Mouse (Mus musculus) embryonic fibroblast, embryonic 13.5 days (primary cell): ENCODE measurements around the gene Nrsn2. TPM values are rescaled to one million over a fixed set of nuclear protein-coding genes. Genes with fewer than 3 reads are reported as not detected.

Experiments
- H3K27ac ChIP-seq: 2 replicates; pipeline ENCODE4 v1.5.1; 2012; ENCODE audit warnings: low read length, control low read depth, inconsistent platforms; ENCODE audit not compliant: insufficient read depth
- H3K4me1 ChIP-seq: 2 replicates; pipeline ENCODE4 v1.6.1; 2011; ENCODE audit warnings: low read length; ENCODE audit not compliant: control insufficient read depth, insufficient read depth
- H3K4me3 ChIP-seq: 2 replicates; pipeline ENCODE4 v1.5.1; 2011; ENCODE audit warnings: mild to moderate bottlenecking, control low read depth, low read length; ENCODE audit not compliant: insufficient read depth
- CTCF ChIP-seq: IDR thresholded peaks from 2 replicates; pipeline ENCODE4 v1.5.1; 2011; ENCODE audit warnings: mild to moderate bottlenecking, control low read depth, low read length, moderate library complexity, borderline replicate concordance; ENCODE audit not compliant: insufficient read depth
- POLR2A ChIP-seq: IDR thresholded peaks from 2 replicates; pipeline ENCODE4 v1.6.1; 2011; ENCODE audit warnings: low read depth, mild to moderate bottlenecking, control low read depth, low read length, moderate library complexity
- polyA plus RNA-seq: library from polyadenylated mRNA; stranded (reverse); fragments of >200 nt; gene quantifications from 2 replicates; pipeline ENCODE4 v1.2.4, GENCODE M21; 2011; ENCODE audit warnings: low read depth; ENCODE audit not compliant: missing spikeins, insufficient read length

Nrsn2 gene
- polyA plus RNA-seq, 1 experiment = not detected

DNA sequence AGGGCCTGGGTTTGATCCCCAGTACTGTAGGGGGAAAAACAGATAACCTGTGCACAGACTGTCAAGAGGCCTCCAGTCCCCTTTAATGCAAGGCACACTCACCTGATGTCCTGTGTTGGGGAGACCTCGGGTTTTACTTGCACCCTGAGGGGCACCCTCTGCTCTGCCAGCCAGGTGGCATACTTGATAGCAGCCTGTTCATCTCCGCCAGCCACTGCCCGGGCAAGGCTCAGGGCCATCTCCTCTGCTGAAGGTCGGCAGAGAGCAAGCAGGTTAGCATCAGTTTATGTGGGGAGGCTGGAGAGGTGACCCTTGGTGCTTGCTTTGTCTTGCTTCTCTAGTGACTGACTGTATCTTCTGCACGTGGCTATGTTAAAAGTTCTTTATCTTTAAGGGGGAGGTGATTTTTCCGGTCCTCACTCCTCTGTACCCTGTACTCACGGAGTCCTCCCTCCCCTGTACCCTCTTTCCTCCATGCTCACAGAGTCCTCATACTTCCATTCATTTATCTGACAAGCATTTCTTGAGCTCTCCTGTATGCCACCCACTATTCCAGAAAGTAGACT, 45.5 kb downstream of the Nrsn2 start:
- Histone ChIP-seq H3K4me3 (peak overlapping the region; percentile 92), H3K27ac (no peak overlapping the region), H3K4me1 (peaks cover 1% of the 10 kb centered on the region; the same call in 1 of the 2 replicates)
- TF ChIP-seq POLR2A (no peak), CTCF (no peak)

DNA sequence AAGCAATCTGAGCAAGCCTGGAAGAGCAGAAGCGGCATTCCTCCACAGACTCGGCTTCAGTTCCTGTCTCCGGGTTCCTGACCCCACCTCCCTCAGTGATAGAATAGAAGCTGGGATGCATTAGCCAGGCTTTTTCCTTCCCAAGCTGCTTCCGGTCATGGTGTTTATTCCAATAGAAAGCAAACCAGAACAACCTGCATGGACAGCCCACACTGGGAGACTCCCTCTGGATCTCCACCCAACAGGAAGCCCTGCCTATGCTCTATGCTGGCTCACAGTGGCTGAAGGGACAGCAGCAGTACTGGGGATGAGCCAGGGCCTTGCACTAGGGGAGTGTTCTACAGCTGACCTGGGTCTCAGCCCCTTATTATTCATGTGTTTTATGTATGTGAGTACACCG, 48.5 kb downstream of the Nrsn2 start:
- TF ChIP-seq CTCF = no peak
- no peak for TF ChIP-seq POLR2A
- Histone ChIP-seq H3K4me1 (no peaks in the 10 kb centered on the region), H3K4me3 (no peak overlapping the region)

DNA sequence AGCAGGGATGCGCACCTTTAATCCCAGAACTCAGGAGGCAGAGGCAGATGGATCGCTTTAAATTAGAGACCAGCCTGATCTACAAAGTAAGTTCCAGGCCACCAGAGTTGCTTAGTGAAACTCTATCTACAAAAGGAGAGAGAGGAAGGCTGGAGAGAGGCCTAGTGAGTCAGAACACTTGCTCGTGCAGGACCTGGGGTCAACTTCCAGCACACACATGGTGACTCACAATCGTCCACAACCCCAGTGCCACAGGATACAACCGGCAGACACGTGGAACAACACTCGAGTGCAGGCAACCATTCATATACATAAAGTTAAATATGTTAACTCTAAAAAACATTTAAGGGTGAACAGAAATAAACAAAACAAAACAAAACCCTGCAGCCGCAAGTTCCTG, 49.8 kb downstream of the Nrsn2 start:
- no peak for TF ChIP-seq CTCF
- TF ChIP-seq POLR2A = no peak
- no peak overlapping the region for H3K27ac ChIP-seq
- H3K4me3 ChIP-seq = no peak overlapping the region
- no peaks in the 10 kb centered on the region for H3K4me1 ChIP-seq

More for the DNA sequence above, 48.5 kb downstream of the Nrsn2 start:
- H3K27ac ChIP-seq = no peak overlapping the region

DNA sequence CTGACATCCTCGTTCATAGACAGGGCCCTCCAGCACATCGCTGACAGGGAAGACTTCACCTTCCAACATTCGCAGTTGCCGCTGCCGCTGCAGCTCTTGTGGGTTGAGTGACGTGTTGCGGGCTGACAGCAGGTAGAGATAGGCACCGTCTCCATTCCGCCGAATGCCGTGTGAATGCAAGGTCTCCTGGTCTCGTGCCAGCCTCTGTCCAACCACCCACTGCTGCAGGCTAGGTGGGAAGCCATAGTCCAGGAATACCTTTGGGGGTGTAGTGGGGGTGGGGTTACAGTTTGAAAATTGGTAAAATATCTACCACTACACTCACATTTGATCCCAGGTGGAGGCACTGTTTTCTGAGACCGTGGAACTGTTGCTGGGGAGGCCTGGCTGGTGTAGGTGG, 50.3 kb downstream of the Nrsn2 start:
- no peak overlapping the region for H3K27ac ChIP-seq
- no peak overlapping the region for H3K4me3 ChIP-seq
- TF ChIP-seq POLR2A (no peak), CTCF (no peak)
- H3K4me1 ChIP-seq = no peaks in the 10 kb centered on the region

DNA sequence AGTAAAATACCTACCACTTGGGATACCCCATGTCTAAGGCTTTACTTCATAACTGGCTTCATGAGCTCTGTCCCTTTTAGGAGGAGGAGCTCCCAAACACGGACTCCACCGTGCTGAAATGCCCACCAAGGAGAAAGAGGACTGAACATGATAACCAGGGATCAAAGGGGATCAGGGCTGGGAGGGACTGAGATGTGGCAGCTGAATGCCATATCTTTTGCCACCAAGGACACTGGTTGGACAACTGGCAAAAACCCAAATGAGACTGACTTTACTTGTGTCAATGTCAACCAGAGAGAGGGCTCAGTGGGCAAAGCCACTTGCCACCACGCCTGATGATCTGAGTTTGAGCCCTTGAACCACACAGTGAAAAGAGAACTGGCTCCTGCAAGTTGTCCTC, 51.6 kb downstream of the Nrsn2 start:
- H3K27ac ChIP-seq = no peak overlapping the region
- TF ChIP-seq CTCF (no peak), POLR2A (no peak)
- H3K4me1 ChIP-seq = no peaks in the 10 kb centered on the region

DNA sequence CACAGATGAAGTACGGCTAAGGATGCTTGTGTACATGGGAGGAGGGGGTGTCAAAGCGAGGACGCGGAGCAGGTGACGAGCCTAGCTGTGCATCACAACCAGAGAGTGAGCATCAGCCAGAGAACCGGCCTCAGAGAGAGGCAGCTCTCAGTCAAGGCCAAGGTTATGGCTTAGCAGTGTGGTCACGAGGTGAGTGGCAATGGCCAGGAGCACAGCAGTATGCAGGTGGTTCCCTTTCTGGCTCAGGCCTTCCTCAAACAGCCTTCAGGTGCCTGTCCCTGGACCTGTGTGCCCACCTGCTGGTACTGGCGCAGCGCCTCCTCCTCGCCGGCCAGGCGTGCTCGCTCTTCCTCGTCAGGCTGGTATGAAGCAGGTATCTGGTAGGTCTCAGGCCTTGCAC, 52.5 kb downstream of the Nrsn2 start:
- no peak overlapping the region for H3K27ac ChIP-seq
- no peak overlapping the region for H3K4me3 ChIP-seq
- no peaks in the 10 kb centered on the region for H3K4me1 ChIP-seq
- no peak for TF ChIP-seq CTCF
- no peak for TF ChIP-seq POLR2A

More for the DNA sequence above, 51.6 kb downstream of the Nrsn2 start:
- H3K4me3 ChIP-seq = no peak overlapping the region

DNA sequence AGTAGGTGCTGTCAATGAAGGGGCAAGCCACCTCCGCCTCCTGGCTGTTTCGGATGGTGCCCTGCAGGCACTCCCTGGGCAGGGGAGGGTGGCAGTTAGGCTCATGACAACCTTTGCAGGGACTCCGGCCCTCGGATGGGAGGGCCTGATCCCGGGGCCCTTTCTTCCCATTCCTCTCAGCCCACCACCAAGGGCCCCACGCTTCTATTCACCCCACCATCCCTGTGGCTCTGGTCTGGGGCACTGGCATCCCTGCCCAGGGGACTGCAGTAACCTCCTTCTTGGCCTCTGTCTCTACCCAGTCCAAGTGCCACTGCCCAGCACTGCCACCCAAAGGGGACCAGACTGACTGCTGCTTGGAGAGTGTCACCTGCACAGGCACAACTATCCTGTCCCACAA, 54.2 kb downstream of the Nrsn2 start:
- Histone ChIP-seq H3K4me3 (no peak overlapping the region), H3K27ac (no peak overlapping the region), H3K4me1 (no peaks in the 10 kb centered on the region)
- TF ChIP-seq POLR2A = no peak
- no peak for TF ChIP-seq CTCF

DNA sequence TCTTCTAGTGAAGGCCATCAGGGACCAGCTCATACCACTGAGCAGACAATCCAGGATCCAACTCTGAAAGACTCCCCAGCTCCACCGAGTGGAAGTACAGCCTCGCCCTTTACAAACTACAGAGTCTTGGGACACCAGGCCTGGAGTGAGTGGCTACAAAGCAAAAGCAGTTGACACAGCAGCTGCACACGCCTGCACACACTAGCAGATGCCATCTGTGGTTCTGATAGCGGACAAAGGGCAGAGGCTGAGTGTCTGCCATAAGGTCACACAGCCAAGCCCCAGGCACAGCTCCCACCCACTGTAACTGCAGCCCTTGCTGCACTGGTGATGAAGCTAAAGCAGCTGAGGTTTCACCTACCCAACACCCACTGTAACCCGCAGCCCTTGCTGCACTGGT, 54.9 kb downstream of the Nrsn2 start:
- Histone ChIP-seq H3K27ac (no peak overlapping the region), H3K4me3 (no peak overlapping the region), H3K4me1 (no peaks in the 10 kb centered on the region)
- no peak for TF ChIP-seq POLR2A
- TF ChIP-seq CTCF = no peak

Other genes starting within 250 kb of the Nrsn2 start
- not detected in 2 replicates for gene Tcf15, start 233.1 kb downstream of the Nrsn2 start, polyA plus RNA-seq
- 126 and 134 TPM in 2 replicates for gene Csnk2a1, start 149.8 kb downstream of the Nrsn2 start, polyA plus RNA-seq
- gene Tbc1d20, start 82.8 kb downstream of the Nrsn2 start, polyA plus RNA-seq = 61.7 and 74.1 TPM in 2 replicates
- 59.0 and 79.2 TPM in 2 replicates for gene Rbck1, start 44.0 kb downstream of the Nrsn2 start, polyA plus RNA-seq
- gene Trib3, start 32.6 kb downstream of the Nrsn2 start, polyA plus RNA-seq = 49.1 and 85.1 TPM in 2 replicates
- gene Sox12, start 21.4 kb upstream of the Nrsn2 start, polyA plus RNA-seq = 15.0 and 20.3 TPM in 2 replicates
- gene Zcchc3, start 38.4 kb upstream of the Nrsn2 start, polyA plus RNA-seq = 9.7 and 17.6 TPM in 2 replicates
- gene 6820408C15Rik, start 38.9 kb upstream of the Nrsn2 start, polyA plus RNA-seq = 0.30 TPM in 1 of 2 replicates, not detected in the other
- not detected in 2 replicates for gene Defb23, start 88.0 kb upstream of the Nrsn2 start, polyA plus RNA-seq
- not detected in 2 replicates for gene Defb20, start 100.4 kb upstream of the Nrsn2 start, polyA plus RNA-seq
- gene Defb22, start 113.5 kb upstream of the Nrsn2 start, polyA plus RNA-seq = not detected in 2 replicates
- gene Defb26, start 135.1 kb upstream of the Nrsn2 start, polyA plus RNA-seq = not detected in 2 replicates
- not detected in 2 replicates for gene Defb28, start 141.6 kb upstream of the Nrsn2 start, polyA plus RNA-seq
- gene Defb29, start 163.5 kb upstream of the Nrsn2 start, polyA plus RNA-seq = not detected in 2 replicates
- gene Gm17416, start 192.7 kb upstream of the Nrsn2 start, polyA plus RNA-seq = not detected in 2 replicates
- gene Defb21, start 196.1 kb upstream of the Nrsn2 start, polyA plus RNA-seq = not detected in 2 replicates
- not detected in 2 replicates for gene Defb19, start 203.7 kb upstream of the Nrsn2 start, polyA plus RNA-seq
- not detected in 2 replicates for gene Defb45, start 222.8 kb upstream of the Nrsn2 start, polyA plus RNA-seq
- gene Defb36, start 227.7 kb upstream of the Nrsn2 start, polyA plus RNA-seq = not detected in 2 replicates
- 1.9 and 2.0 TPM in 2 replicates for gene Defb25, start 246.4 kb upstream of the Nrsn2 start, polyA plus RNA-seq